Mouse (Mus musculus) neural tube, embryonic 13.5 days (tissue): ENCODE measurements around the gene Rfx8. TPM values are rescaled to one million over a fixed set of nuclear protein-coding genes. Genes with fewer than 3 reads are reported as not detected.

Experiments used
- ATAC-seq: fragments of 200-750 bp; cut with Nextera tagmentation; 2 replicates; pipeline ENCODE4 v1.8.0; 2017; ENCODE audit warnings: low read depth, mild to moderate bottlenecking, moderate TSS enrichment, moderate library complexity
- H3K27ac ChIP-seq: fragments of 300-500 bp; sonication (generic); replicated peaks from 2 replicates; pipeline ENCODE4 v1.5.1; 2015; ENCODE audit warnings: moderate library complexity, mild to moderate bottlenecking, inconsistent platforms
- H3K27me3 ChIP-seq: fragments of 300-500 bp; sonication (generic); 2 replicates; pipeline ENCODE4 v1.6.1; 2015; ENCODE audit warnings: mild to moderate bottlenecking, inconsistent platforms
- H3K36me3 ChIP-seq: fragments of 300-500 bp; sonication (generic); 2 replicates; pipeline ENCODE4 v1.6.1; 2015; ENCODE audit warnings: mild to moderate bottlenecking, inconsistent platforms
- H3K4me1 ChIP-seq: fragments of 300-500 bp; sonication (generic); replicated peaks from 2 replicates; pipeline ENCODE4 v1.6.1; 2015; ENCODE audit warnings: inconsistent platforms
- H3K4me2 ChIP-seq: fragments of 300-500 bp; sonication (generic); 2 replicates; pipeline ENCODE4 v1.6.1; 2015; ENCODE audit warnings: inconsistent platforms, mild to moderate bottlenecking, moderate library complexity
- H3K4me3 ChIP-seq: fragments of 300-500 bp; sonication (generic); 2 replicates; pipeline ENCODE4 v1.5.1; 2015; ENCODE audit warnings: mild to moderate bottlenecking, inconsistent platforms
- H3K9ac ChIP-seq: fragments of 300-500 bp; sonication (generic); 2 replicates; pipeline ENCODE4 v1.6.1; 2015; ENCODE audit warnings: moderate library complexity, mild to moderate bottlenecking, inconsistent platforms
- H3K9me3 ChIP-seq: fragments of 300-500 bp; sonication (generic); 2 replicates; pipeline ENCODE4 v1.6.1; 2016; ENCODE audit warnings: inconsistent platforms
- WGBS: fragments of 180-500 bp; shearing (Covaris S2); methylation state at CpG from one replicate; pipeline ENCODE4 v1.1.7; 2015; 5-methylcytosine and 5-hydroxymethylcytosine counted together
- polyA plus RNA-seq: library from polyadenylated mRNA; unstranded; fragments of >200 nt; fragmentation: Nextera tagmentation; extraction: Ambion mirVana; gene quantifications from 2 replicates; pipeline ENCODE4 v1.2.1, GENCODE M21; 2015

The Rfx8 gene
- polyA plus RNA-seq, 1 experiment from 2014 or later: 0.71 TPM

DNA sequence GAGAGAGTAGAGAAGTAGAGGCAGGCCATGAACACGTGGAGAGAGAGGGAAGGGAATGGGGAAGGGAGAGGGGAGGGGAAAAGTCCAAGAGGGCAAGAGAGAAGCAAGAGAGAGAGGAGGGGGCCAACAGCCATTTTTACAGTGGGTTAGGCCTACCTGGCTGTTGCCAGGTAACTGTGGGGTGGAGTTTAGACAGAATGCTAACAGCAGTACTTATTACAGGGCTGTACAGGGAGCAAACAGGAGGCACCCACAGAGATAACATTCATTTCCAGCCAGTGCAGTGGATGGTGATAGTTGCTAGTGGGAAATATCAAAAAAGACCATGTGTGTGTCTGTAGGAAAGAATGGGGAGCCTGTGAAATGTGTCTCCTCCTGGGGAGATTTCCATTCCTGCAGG, 97.1 kb downstream of the Rfx8 start:
- ATAC-seq: no peak
- H3K4me1 ChIP-seq: peaks cover 8% of the 10 kb centered on the region
- no peaks in the 10 kb centered on the region for H3K9me3 ChIP-seq
- H3K9ac ChIP-seq: no peak overlapping the region
- no peak overlapping the region for H3K4me3 ChIP-seq
- H3K4me2 ChIP-seq: no peak overlapping the region
- H3K36me3 ChIP-seq: 0 out of 2 replicates have a peak, but pooled peaks cover 2% of the 10 kb centered on the region
- H3K27me3 ChIP-seq: no peaks in the 10 kb centered on the region
- no peak overlapping the region for H3K27ac ChIP-seq
- WGBS: 63% methylated on average over 1 of the region's 1 CpGs

DNA sequence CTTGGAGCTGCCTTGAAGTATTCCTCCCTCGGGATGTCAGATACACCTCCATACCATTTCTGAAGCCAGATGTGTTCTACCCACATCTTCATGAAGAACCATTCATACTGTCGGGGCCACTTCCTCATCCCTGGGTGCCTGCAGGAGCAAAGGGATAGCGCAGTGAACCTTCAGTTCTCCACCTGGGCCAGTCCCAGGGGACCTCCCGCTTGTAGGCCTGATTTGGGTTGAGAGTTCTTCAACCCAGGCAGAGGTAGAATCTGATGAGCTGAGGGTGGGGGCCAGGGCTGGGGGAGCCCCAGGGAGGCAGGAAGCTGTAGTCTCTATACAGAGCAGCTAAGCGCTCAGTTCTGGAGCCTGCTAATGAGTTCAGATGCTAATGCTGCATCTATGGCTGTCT, 97.7 kb downstream of the Rfx8 start:
- no peak for ATAC-seq
- Histone ChIP-seq H3K9me3 (no peaks in the 10 kb centered on the region), H3K4me3 (no peak overlapping the region), H3K4me2 (no peak overlapping the region), H3K36me3 (0 out of 2 replicates have a peak, but pooled peaks cover 2% of the 10 kb centered on the region), H3K27me3 (no peaks in the 10 kb centered on the region), H3K9ac (no peak overlapping the region), H3K27ac (no peak overlapping the region), H3K4me1 (peaks cover 14% of the 10 kb centered on the region)
- 91% methylated on average over 5 of the region's 5 CpGs for WGBS

DNA sequence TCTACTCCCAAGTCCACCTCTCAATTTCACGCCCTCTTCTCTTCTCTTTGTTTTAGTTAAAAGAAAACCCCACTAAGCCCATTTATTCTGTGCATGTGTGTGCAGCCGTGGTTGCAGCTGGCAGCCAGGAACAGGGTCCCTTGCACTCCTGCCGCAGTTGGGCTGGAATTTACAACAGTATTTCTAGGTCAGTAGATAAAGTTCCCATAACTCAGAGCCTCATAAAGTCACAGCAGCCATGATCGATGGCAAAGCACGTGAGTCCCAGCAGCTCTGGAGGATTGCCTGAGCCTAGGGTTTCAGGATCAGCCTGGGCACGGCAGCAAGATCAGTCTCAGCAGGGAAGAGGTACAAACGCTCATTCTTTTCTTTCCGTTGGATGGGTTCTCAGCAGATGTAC, 102.3 kb downstream of the Rfx8 start:
- H3K9ac ChIP-seq: no peak overlapping the region
- WGBS: 16% methylated on average over 8 of the region's 8 CpGs
- H3K9me3 ChIP-seq: no peaks in the 10 kb centered on the region
- no peaks in the 10 kb centered on the region for H3K27me3 ChIP-seq
- peaks cover 17% of the 10 kb centered on the region for H3K4me1 ChIP-seq
- ATAC-seq: peak; percentile 68; the same call in 1 of the 2 replicates
- peak overlapping the region; percentile 24; the same call in 1 of the 2 replicates for H3K4me2 ChIP-seq
- H3K4me3 ChIP-seq: no peak overlapping the region
- H3K36me3 ChIP-seq: 0 out of 2 replicates have a peak, but pooled peaks cover 2% of the 10 kb centered on the region
- peak overlapping the region; percentile 6; the same call in 1 of the 2 replicates for H3K27ac ChIP-seq

DNA sequence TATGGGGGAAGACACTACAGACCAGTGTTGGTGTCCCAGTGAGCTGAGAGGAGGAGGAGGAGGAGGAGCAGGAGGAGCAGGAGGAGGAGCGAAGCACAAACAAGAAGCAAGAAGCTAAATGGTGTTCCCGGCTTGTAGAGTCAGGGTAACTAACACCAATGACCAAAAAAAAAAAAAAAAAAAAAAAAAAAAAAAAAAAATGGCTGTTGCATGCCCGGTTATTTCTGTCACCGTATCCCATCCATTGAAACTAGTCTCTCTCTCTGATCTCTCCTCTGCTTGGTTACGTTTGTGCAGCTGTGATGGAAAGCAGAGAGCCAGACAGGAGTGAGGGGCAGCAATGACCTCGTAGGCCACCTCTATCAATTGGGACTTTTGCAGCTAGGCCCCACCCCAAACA, 105.3 kb downstream of the Rfx8 start:
- Histone ChIP-seq H3K9ac (no peak overlapping the region), H3K4me1 (peaks cover 17% of the 10 kb centered on the region), H3K4me2 (no peak overlapping the region), H3K36me3 (0 out of 2 replicates have a peak, but pooled peaks cover under 1% of the 10 kb centered on the region), H3K4me3 (no peak overlapping the region), H3K27ac (no peak overlapping the region), H3K9me3 (no peaks in the 10 kb centered on the region), H3K27me3 (no peaks in the 10 kb centered on the region)
- ATAC-seq: no peak
- whole genome bisulfite sequencing: 71% methylated on average over 6 of the region's 6 CpGs

Other genes with a start within 250 kb of the Rfx8 start
- 10.3 and 10.6 TPM in 2 replicates for gene Tbc1d8, start 242.2 kb downstream of the Rfx8 start, polyA plus RNA-seq
- 17.4 and 25.5 TPM in 2 replicates for gene Cnot11, start 186.0 kb downstream of the Rfx8 start, polyA plus RNA-seq
- gene Rnf149, start 143.6 kb downstream of the Rfx8 start, polyA plus RNA-seq: 31.1 and 31.4 TPM in 2 replicates
- gene Creg2, start 69.5 kb downstream of the Rfx8 start, polyA plus RNA-seq: 4.9 and 5.6 TPM in 2 replicates
- not detected in 2 replicates for gene Gm3646, start 84.3 kb upstream of the Rfx8 start, polyA plus RNA-seq
- gene Map4k4, start 179.9 kb upstream of the Rfx8 start, polyA plus RNA-seq: 49.0 and 56.3 TPM in 2 replicates